Mouse (Mus musculus) natural killer cell, adult 2 months (primary cell): ENCODE measurements at regions not wholly inside any gene's neighbourhood (a gene's known extent, or its start where the extent isn't known, plus 50 kb on each side); places are given as distances from the start of the nearest gene placed in this dataset.

Source experiments
- DNase-seq, 2 experiments: peaks; one replicate each; pipeline ENCODE4 v3.0.0; 2022; ENCODE audit warnings: low spot score in 2 of 2

DNA sequence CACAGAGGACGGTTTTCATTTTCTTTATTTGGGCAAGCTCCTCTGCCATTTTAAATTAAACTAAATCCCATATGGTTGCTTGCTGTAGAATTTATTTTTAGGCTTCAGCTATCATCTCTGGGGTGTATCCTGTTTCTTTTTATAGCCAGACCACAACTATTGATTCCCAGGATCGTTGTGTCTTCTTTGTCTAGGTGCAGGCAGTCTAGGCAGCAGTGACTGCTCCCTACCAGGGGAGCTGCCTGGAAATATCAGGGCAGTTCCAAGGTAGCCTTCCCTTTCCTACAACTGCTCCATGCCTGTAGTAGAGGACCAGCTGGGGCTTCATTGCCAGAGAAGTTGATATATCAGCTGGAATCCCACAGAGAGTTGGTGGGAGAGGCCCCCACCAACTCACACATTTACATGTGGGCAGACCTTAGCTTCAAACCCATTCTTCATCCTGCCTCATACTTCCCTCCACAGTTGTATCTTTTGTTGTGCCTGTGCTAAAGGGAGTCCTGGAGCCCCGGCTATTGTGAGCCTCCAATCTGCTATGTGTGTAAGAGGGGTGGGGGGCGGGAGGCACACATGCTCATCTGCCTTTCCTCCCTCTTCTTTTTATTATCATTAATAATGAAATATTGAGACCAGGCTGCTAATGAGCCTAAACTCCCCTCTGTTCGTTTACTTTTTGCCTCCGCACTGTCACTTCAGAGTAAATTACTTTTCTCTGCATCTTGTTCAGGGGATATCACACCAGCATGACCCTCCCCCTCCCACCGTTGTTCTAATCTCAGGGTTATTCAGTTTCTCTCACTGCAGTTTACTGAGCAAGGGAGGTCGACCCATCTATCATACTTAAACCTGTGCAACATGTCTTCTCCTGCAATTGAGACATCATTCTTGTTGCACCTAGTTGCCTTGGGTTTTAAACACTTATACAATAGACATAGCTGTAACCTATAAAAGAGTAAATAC is 576.3 kb upstream of the Plxna2 start:
- DNase-seq, result no peak

DNA sequence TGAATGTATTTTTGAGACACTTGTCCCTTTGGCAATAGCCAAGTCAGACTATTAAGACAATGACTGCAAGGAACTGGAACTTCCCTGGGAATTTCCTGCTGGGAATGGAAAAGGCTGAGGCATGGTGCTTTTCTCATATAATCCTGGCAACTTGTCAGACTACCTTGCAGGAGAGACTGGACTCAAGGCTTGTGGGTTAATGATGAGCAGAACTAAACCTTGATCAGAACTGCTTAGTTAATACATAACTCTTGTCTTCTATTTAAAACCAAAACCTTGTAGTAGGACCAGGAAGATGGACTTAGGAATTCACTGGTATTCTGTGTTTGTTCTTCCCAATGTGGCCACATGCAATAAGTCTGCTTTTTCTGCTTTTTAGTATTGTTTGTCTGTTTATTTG is 579.3 kb upstream of the Plxna2 start:
- DNase-seq, result no peak

DNA sequence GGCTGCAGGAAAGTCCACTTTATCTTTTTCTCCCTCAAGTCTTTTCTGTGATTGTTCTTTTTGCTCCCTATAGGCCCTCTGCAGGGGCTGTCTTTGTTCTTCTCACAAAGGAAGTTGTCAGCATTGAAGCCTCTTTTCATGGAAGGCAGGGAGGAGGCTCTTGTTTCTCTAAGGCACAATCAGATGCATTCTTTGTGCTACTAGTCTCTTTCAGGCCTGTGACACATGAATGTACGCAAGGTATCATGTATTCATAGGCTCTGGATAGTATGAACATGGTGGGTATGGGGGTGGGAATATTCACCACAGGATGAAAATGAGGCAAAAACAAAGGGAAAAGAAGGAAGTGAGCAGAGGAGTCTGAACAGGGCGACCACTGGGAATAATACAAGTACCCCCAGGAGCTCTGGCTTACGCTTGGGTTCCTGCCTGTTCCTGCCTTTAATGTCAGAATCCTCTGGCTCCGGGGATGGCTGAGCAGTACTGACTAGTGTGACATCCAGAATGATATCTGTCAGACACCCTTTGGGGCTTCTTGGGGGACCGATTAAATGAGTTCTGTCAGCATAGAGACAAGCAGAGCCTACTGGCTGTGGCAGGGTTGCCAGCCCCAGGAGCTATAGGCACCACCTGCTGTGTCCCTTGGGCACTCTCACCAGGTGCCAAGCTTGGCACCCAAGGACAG is 583.7 kb upstream of the Plxna2 start:
- DNase-seq, result no peak

DNA sequence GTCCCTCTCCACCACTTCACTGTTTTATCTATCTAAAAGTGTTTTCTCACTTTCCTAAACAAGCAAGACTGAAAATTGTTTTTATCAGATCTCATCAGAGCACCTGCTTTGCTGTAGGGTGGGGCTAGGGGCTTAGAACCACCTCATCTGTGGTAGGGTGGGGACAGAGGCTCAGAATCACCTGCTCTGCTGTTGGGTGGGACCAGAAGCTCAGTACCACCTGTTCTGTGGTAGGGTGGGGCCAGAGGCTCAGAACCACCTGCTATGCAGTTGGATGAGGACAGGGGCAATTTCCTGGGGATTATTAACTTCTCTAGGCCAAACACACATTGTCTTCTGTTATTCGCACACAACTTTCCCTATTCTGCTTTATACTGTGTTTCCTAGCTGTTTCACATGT is 585.4 kb upstream of the Plxna2 start:
- DNase-seq, result no peak

DNA sequence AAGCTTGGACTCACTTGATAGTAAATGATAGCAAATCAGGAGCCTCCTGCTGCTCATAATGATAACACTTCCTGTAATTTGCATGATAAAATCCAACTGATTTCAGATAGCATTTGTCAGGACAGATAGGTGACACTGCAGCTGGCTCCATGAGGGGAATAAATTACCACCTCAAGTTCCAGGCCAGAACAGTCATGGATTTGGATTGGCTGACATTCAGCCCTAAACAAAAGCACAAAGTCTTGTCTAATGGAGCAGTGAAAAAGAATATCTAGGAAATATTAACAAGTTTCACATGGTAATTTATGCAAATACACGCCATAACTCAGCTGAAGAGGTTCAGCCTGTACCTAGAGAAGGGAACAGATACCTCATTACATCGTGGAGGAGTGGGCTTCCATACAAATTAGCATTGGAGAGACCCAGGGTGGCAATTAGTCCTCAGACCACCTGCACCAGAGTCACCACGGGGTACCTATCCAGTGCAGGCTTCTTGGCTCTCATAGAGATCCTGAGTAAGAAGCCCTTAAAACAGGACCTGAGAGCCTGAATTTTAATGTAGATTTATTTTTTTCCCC is 587.3 kb upstream of the Plxna2 start:
- no peak for DNase-seq

GRCm38 (mm10) chr1:194026958-194027692 is 590.9 kb upstream of the Plxna2 start:
- DNase-seq, result no peak

DNA sequence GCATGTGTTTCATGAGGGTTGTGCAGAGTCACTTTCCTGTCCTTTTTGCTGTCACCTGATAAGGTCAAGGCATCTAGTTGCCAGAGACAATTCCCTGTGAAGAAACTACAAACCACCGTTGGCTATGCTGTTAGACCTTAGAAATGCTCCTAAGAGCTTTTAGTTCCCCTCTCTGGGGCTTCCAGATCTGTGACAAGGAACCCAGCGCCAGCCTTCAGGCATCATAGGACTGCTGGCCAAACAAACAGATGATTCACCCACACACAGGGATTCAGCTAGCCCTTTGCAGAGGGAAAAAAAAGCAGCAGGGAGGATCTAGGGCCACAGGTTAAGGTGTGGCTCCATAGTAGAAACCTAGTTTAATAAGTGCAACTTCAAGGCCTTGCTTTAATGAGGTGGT is 591.8 kb upstream of the Plxna2 start:
- DNase-seq, result no peak

DNA sequence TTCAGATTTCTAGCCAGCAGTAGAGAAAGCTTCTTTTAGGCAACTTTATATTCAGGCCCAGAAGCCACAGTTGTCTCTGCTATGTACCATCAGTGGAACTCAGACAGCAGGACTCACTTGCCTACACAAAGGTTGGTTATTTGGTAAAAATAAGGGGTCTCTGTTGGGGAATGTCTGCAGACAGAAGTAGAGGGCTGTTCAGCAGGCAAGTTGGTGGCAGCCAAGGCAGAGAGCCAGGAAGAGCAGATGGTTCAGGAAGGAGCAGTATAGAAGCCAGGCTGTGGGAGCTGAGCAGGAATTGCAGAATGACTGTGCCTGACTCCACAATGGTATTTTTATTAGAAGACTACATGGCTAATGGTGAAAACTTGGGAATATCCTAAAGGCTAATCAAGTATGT is 598.7 kb upstream of the Plxna2 start:
- DNase-seq, result no peak

DNA sequence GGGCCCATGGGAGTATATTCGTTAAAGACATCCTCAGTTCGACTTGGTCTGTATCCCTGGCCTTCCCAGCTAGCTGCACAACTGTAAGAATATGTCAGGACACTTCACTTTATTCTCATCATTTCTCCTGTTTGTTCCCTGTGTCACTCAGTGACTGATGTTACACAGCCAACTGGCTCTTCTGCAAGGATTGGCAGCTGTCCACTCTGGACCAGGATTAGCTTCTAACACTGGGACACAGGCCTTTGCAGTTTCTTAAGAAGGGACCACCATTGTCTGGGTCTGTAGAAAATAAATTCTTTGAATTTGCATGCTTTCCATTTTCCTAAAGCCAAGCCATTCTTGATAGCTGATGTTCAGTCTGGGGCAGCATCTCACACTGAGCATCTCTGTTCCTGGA is 622.1 kb upstream of the Camk1g start:
- DNase-seq, result no peak

GRCm38 (mm10) chr1:193989956-193990675 is 620.0 kb upstream of the Camk1g start:
- DNase-seq, result no peak

- DNase-seq, result no peak
Measured at GRCm38 (mm10) chr1:193988970-193989904, 619.1 kb upstream of the Camk1g start.

- DNase-seq, result no peak
Measured at GRCm38 (mm10) chr1:193980571-193980970, 610.5 kb upstream of the Camk1g start.

- DNase-seq, result no peak
Measured at GRCm38 (mm10) chr1:193971537-193971936, 601.4 kb upstream of the Camk1g start.

GRCm38 (mm10) chr1:193969264-193969908 is 599.3 kb upstream of the Camk1g start:
- DNase-seq, result no peak

- DNase-seq, result no peak
Measured at GRCm38 (mm10) chr1:193967957-193968926, 598.1 kb upstream of the Camk1g start.

- DNase-seq, result no peak
Measured at GRCm38 (mm10) chr1:193966652-193967555, 596.8 kb upstream of the Camk1g start.

GRCm38 (mm10) chr1:193965278-193965677 is 595.2 kb upstream of the Camk1g start:
- DNase-seq, result no peak
